Mouse (Mus musculus) heart, adult 11 months (tissue): ENCODE results near the gene Mef2a.

Experiments
- DNase-seq: peaks from one replicate; pipeline ENCODE4 v3.0.0; 2022

The Mef2a gene

GRCm38 (mm10) chr7:67372729-67373583 lies at the start of gene Mef2a:
TSS of gene Mef2a (minus strand) at chr7:67372858.
- DNase-seq = peak; percentile 100

GRCm38 (mm10) chr7:67421476-67422186 lies 49.0 kb upstream of the Mef2a start:
- peak; percentile 99 for DNase-seq

GRCm38 (mm10) chr7:67421088-67421475 lies 48.4 kb upstream of the Mef2a start:
- no peak for DNase-seq

- peak; percentile 92 for DNase-seq
Observed at GRCm38 (mm10) chr7:67419591-67420314, 47.1 kb upstream of the Mef2a start.

DNA sequence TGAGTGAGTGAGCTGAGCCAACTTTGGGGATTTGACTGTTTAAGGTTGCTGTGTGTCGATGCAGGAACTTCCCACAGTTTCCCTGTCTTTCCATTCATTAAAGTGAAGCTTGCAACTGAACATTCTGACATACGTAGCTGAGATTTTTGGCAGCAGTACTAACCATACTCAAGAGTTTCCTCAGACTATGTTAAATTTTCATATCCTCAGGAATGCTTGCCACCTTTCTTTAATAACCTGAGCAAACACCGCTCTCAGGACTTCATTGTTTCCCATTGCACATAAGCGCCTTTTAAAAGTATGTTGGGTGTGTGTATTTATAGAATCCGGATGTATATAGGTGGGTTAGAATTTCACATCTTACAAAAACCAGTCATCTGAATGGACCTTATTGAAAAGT lies 45.5 kb upstream of the Mef2a start:
- DNase-seq = no peak

- DNase-seq = peak; percentile 95
Observed at GRCm38 (mm10) chr7:67414766-67415165, 42.1 kb upstream of the Mef2a start.

- DNase-seq = peak; percentile 84
Observed at GRCm38 (mm10) chr7:67412686-67413085, 40.0 kb upstream of the Mef2a start.

GRCm38 (mm10) chr7:67407019-67407418 lies 34.4 kb upstream of the Mef2a start:
- peak; percentile 39 for DNase-seq

GRCm38 (mm10) chr7:67404176-67404575 lies 31.5 kb upstream of the Mef2a start:
- no peak for DNase-seq

DNA sequence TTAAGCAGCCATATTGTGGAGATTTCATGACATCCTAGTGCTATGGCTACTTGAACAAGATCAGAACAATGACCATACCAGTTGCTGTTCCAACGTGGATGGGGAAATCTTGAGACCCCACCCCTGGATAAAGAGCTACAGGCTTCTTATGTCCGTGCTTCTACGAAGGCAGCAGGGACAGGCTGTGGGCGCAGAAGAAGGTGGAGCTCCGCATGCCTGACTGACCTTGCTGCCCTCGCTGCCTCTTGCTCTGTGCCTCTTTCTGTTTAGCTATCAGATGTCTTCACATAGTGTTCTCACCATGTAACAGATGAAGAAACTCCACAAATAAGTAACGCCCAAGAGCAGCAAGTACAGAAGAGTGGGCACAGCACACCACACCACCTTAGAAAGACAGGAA lies 29.7 kb upstream of the Mef2a start:
- DNase-seq = peak; percentile 28

DNA sequence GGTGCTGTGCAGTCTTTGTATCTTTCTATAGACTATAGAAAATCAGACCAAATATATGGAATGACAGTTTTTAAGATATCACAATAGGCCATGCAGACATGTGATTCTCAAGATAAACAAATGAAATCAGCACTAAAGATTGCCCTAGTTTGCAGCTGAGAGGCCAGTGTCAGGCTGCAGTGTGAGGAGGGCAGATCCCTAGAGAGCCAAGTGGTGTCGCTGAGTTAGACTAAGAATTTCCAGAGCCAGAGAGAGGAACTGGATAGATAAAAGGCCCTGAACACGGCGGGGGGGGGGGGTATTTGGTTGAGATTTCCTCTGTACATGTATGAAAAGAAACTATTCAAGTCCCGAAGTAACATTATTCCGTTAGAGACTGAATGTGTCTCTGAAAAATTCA lies 28.7 kb upstream of the Mef2a start:
- DNase-seq = no peak

DNA sequence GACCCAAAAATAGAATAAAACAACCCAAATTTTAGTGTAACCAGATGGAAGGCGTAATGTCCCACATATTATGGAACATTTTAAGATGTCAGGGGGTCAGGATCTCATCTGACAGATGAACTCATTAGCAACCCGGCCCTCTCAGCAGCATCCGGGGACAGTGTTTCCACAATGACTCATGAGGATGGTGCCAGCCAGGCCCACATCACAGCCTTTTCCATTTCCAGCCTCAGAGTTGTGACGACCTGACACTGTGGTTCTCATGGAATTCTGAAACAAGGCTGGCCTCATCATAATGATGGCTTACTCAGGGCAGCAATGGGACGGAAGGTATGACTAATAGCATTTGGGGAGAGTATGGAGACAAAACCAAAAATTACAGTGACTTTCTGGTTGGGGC lies 18.1 kb upstream of the Mef2a start:
- DNase-seq = no peak

DNA sequence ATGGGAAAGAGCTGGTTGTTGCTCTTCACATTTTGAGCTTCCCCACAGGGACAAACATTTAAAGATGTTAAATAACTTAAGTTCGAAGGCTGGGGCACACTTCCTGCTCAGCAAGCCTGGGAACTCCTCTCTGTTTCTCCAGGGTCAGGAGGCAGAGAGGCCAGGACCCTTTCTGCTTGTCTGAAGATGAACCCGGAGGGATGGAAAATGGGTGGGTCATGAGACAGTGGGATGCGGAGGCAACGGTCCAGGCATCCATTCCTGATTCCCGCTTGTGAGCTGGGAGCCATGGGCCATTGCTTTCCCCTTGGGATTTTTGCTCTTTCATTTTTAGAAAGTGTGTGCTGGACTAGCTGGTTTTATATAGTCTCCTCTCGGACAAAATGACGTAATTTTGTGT lies 17.4 kb upstream of the Mef2a start:
- DNase-seq = peak; percentile 97

DNA sequence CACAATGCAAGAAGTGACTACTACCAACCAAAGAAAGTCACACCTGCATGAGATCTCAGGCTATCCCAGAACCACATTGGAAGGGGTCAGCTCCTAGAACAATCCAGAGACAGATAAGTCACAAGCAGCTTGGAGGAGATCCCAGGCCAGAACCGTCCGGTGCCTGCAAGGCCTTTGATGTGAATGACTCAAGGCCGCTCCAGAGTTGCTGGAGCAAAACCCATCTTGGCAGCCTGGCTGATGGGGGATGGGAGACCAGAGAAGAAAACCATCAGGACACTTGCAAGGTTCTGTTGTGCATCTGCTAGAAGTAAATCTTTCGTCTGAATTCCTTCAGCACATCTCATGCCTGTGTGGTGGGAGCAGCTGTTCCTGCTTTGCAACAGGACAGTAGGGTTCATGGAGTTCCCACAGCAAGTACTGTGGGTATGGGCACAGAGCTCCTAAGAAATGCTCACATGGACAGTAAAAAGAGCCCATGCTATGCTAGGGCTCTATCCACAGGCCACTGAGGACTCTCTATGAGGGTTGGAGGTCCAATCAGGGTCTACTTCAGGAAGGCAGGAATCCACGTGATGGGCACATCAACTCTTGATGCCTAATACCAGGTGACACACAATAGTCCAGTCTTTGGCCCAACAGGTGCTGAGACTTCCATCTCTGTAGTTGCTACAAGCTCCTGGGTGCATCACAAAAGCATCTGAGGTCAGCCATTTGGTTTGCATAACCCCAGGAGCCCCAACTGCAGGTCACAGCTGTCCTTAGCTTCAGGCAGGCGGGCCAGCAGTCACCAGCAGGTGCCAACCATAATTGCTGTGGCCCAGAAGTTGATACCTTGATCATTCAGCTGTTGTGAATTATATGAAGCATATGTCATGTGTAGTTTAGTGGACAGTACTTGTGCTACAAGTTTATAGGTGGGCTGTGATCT lies 12.5 kb upstream of the Mef2a start:
- DNase-seq = no peak

GRCm38 (mm10) chr7:67380174-67381129 lies 7.8 kb upstream of the Mef2a start:
- DNase-seq = peak; percentile 90

GRCm38 (mm10) chr7:67376796-67377195 lies 4.1 kb upstream of the Mef2a start:
- DNase-seq = no peak

GRCm38 (mm10) chr7:67373975-67374374 lies 1.3 kb upstream of the Mef2a start:
- DNase-seq = peak; percentile 98

DNA sequence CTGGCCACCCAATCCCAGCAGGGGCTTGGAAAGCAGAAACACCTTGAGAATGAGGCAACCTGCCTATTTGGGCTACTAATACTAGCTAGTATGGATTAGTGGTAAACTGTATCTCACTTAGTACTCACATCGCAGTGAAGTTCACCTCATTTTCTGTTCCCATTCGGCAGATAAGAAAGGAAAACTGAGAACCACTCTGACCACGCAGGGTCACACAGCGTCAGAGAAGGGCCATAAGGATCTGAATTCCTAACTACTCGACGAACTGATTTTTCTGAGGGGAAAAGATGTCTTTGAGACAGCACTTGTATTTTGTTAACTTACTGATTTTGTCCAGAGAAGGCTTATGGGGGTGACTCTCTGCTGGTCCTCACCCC lies 914 bp upstream of the Mef2a start:
- no peak for DNase-seq

DNA sequence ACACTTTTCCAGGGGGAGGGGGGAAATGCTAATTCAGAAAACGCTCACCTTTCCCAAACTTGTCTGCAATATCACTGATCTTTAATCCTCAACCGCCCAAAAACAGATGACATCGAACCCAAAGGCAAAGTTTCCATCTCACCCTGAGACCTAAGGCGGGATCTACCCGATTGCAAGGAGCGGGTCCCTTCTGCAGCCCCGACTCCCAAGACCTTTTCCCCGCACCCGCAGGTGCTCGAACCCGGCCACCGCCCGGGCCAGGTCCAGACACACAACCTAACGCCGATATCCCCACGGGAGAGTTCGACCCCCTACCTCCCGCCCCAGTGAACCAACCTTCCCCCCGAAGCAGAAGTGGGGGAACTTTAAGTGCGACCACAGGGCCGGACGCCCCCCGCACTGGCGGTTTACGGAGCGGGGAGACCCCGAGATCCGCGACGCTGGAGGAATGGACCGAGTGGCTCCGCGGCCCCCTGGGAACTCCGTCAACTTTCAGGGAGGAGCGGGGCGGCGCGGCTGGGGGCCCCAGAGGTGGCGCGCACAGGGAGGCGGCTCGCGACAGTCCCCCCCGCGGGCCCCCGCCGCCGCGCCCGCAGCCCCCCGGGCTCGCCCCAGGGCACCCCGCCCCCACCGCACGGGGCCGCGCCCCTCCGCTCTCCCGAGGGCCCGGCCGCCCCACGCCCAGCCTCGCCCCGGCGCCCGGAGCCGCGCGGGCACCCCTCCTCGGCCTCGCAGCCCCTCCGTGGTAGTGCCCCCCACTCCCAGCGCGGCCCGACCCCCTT lies 576 bp downstream of the Mef2a start:
- peak; percentile 96 for DNase-seq

- no peak for DNase-seq
Observed at GRCm38 (mm10) chr7:67371351-67371890, 1.2 kb downstream of the Mef2a start.
